Mouse (Mus musculus): ENCODE data around the gene Hmga1b. TPM values are rescaled to one million over a fixed set of nuclear protein-coding genes. Genes with fewer than 3 reads are reported as not detected.
"Not testable (repeated sequence)": the region's sequence is repeated elsewhere in the genome, so short reads cannot be mapped to it uniquely, and the experiment has no call there.

The Hmga1b gene
- 10 to 100 TPM; 20.8 to 24.1 TPM for total RNA-seq (2021)
- long read RNA-seq, experiment 1, transcript Hmga1b-201 (1 exons, 1,626 nt): major isoform, 9 of 9 reads
- long read RNA-seq, experiment 1, partial matches to known transcripts: 0 of 9 reads
- long read RNA-seq, experiment 1, other reads (novel, unspliced or antisense): 0 of 9 reads
- long read RNA-seq, experiment 2, transcript Hmga1b-201 (1 exons, 1,626 nt): major isoform, 11 of 11 reads
- long read RNA-seq, experiment 2, partial matches to known transcripts: 0 of 11 reads
- long read RNA-seq, experiment 2, other reads (novel, unspliced or antisense): 0 of 11 reads

- not testable (repeated sequence) for DNase-seq (ENCODE audit: low spot score in 2 of 2); H3K4me3 ChIP-seq; H3K27ac ChIP-seq
Observed at GRCm38 (mm10) chr11:120762672-120763041, at the start of gene Hmga1b. TSS of gene Hmga1b (plus strand) at chr11:120762794.

- peak; percentile 96 to 99 for DNase-seq (ENCODE audit: low spot score in 2 of 2)
- peak within 1 kb of the TSS; percentile 56 for H3K4me3 ChIP-seq
- TF ChIP-seq CTCF (conservative IDR thresholded peaks at IDR 0.05): no peak
- H3K27ac ChIP-seq: peak within 1 kb of the TSS; percentile 86
Observed at GRCm38 (mm10) chr11:120713580-120714518, 48.7 kb upstream of the Hmga1b start, which contains the start of the genes Cenpx and Lrrc45. TSS of gene Cenpx (minus strand) at chr11:120713738. TSS of gene Lrrc45 (plus strand) at chr11:120713925.

DNA sequence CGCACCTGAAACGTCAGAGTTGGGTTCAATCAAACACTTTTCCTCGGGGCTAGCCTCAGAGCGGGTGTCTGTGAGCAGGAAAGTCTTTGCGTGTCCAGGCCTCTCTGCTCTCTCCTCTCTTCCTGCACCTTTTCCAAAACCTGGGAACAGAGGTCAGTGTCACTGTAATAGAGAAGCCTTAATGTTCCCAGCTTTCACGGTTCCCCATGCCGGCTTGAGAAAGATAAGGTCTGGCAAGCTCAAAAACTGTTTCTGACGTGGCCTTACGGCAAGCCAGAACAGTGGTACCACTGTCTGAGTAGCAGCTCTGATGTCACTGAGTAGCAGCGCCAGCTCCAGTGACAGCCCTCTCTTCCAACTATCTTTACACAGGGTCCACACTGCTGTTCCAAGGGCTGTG is 48.0 kb upstream of the Hmga1b start:
- TF ChIP-seq CTCF (conservative IDR thresholded peaks at IDR 0.05): no peak
- H3K4me3 ChIP-seq: peak overlapping the region; percentile 56
- H3K27ac ChIP-seq: peak overlapping the region; percentile 86
- DNase-seq (ENCODE audit: low spot score in 2 of 2): no peak

DNA sequence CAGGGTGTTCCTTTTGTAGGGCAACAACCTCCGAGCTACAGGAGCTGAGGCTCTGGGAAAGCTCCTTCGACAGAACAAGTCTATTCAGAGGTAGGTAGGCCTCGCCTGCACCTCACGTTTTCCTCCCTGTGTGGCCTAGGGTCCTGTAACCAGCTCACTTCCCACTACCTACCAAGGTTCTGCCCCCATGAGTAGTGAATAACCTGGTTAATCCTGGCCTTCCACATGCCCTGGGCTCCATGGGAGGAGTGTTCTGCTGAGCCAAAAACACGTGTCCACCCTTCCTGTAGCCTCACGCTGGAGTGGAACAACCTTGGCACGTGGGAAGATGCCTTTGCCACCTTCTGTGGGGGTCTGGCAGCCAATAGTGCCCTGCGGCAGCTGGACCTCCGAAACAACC is 47.5 kb upstream of the Hmga1b start:
- DNase-seq (ENCODE audit: low spot score in 2 of 2): no peak
- H3K27ac ChIP-seq: no peak overlapping the region
- H3K4me3 ChIP-seq: no peak overlapping the region
- no peak for TF ChIP-seq CTCF (conservative IDR thresholded peaks at IDR 0.05)

DNA sequence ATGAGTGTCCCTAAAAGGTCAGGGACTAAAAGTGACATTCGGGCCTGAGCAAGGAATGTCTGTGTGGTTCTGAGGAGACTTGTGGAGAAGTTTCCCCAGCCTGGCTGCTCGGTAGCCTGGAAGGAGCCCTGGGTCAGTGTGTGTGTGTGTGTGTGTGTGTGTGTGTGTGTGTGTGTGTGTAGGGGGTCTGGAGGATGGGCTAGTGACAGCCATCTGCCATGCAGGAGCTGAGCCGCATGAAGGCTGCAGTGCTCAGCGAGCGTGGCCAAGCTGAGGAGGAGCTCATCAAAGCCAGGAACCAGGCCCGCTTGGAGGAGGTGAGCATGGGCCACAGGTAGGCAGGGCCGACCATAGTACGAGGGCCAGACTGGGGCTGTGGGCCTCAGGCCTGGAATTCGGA is 43.4 kb upstream of the Hmga1b start:
- Histone ChIP-seq H3K27ac (no peak overlapping the region), H3K4me3 (no peak overlapping the region)
- no peak for TF ChIP-seq CTCF (conservative IDR thresholded peaks at IDR 0.05)
- no peak for DNase-seq (ENCODE audit: low spot score in 2 of 2)

GRCm38 (mm10) chr11:120719841-120720376 is 42.7 kb upstream of the Hmga1b start:
- Histone ChIP-seq H3K4me3 (no peak overlapping the region), H3K27ac (no peak overlapping the region)
- no peak for DNase-seq (ENCODE audit: low spot score in 2 of 2)
- no peak for TF ChIP-seq CTCF (conservative IDR thresholded peaks at IDR 0.05)

DNA sequence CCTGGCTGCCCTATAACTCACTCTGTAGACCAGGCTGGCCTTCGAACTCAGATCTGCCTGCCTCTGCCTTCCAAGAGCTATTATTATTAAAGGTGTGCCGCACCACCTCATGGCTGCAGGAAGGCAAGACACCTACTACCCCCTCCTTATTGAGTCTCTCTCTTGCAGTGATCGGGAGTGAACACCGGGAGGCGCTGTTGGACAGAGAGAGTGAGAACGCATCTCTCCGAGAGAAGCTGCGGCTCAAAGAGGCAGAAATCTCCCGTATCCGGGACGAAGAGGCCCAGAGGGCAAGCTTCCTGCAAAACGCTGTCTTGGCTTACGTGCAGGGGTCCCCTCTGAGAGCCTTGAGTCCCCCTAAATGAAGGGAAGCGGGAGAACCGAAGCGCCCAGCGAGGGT is 42.1 kb upstream of the Hmga1b start:
- TF ChIP-seq CTCF (conservative IDR thresholded peaks at IDR 0.05): peak; percentile 90
- Histone ChIP-seq H3K27ac (no peak overlapping the region), H3K4me3 (peak overlapping the region; percentile 59)
- peak; percentile 90 to 96 for DNase-seq (ENCODE audit: low spot score in 2 of 2)

DNA sequence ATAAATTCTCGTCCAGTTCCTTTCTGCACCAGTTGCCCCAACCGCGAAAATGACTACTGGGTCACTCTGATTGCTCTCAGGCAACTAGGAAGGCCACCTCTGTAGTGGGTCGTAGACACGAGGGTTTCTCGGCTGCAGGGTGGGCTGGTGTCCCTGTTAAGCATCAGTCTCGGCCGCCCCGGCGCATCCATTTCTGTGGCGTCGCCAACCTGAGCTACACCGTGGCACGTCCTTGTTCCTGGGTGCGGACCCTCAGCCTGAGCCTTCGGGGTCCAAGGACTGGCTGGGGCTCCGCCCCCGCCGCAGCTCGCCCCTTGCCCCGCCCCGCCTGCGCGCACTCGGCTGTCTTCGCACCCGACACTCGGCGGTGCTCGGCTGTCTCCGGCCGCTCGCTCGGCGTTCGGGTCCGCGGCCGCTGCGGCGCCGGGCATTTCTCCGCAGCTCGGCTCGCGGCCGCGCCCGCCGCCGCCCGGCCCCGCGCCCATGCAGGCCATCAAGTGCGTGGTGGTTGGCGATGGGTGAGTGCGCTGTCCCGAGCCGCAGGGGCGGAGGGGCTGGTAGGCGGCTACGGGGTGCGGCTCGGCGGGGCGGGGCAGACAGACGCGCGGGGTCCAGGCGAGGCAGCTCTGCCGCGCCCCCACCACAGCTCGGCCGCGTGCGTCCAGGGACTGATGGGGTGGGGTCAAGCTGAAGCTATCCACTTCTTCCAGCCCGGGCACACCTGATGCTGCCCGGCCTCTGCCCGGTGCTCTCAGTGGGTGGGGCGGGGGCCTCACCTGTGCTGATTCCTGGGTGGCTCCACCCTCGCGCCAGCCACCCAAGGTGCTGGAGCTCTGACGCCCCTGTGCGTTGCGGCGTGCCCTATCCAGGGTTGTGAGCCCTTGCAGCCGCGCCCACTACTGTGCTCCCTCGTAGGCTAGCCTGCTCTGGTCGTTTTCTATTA is 41.2 kb upstream of the Hmga1b start, which contains the start of gene Rac3:
Rac3 (plus strand) TSS at position 347 of the 943 bp plus-strand sequence.
- peak within 1 kb of the TSS; percentile 72 for H3K27ac ChIP-seq
- DNase-seq (ENCODE audit: low spot score in 2 of 2): peak in 1 of 2 experiments; percentile 73
- no peak for TF ChIP-seq CTCF (conservative IDR thresholded peaks at IDR 0.05)
- peak within 1 kb of the TSS; percentile 59 for H3K4me3 ChIP-seq

DNA sequence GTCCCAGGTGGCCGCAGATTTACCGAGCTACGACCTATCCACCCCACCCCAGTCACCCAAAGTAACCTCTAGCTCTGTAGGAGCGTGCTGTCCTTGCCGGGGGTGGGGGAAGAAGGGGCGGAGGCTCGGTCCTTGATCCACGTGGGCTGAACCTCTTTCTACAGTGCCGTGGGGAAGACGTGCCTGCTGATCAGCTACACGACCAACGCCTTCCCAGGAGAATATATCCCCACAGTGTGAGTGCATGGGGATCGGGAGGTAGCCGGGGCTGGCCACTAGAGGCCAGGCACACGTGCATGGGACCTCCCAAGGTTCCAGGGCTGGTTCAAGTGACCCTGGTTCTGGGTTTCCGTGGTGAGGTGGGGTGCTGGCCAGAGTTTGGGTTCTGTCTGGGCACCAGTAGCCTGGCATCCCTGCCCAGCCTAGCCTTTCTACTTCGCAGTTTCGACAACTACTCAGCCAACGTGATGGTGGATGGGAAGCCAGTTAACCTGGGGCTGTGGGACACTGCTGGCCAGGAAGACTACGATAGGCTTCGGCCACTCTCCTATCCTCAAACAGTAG is 40.4 kb upstream of the Hmga1b start:
- DNase-seq (ENCODE audit: low spot score in 2 of 2): no peak
- no peak overlapping the region for H3K27ac ChIP-seq
- peak overlapping the region; percentile 59 for H3K4me3 ChIP-seq
- no peak for TF ChIP-seq CTCF (conservative IDR thresholded peaks at IDR 0.05)

DNA sequence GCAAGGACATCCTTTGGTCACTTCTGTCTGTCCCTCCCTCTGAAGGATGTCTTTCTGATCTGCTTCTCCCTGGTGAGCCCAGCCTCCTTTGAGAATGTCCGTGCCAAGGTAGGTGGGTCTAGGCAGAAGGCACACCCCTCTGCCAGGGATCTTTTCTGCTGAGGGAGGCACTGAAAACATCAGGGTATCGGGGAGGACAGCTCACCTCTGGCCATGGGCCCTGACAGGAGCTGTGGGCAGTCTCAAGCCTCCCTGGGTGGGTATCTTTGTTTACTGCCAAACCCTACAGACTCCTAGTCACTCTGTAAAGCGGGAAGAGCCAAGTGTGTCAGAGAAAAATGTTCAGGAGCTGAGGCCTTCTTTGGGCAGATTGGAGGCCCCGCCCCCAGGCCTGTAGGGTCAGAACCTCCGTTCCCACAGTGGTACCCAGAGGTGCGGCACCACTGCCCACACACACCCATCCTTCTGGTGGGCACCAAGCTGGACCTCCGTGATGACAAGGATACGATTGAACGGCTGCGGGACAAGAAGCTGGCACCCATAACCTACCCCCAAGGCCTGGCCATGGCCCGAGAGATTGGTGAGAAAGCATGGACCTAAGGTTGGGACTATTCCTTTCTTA is 39.7 kb upstream of the Hmga1b start:
- no peak for TF ChIP-seq CTCF (conservative IDR thresholded peaks at IDR 0.05)
- Histone ChIP-seq H3K4me3 (no peak overlapping the region), H3K27ac (no peak overlapping the region)
- no peak for DNase-seq (ENCODE audit: low spot score in 2 of 2)

- Histone ChIP-seq H3K27ac (no peak overlapping the region), H3K4me3 (no peak overlapping the region)
- no peak for TF ChIP-seq CTCF (conservative IDR thresholded peaks at IDR 0.05)
- DNase-seq (ENCODE audit: low spot score in 2 of 2): no peak
Observed at GRCm38 (mm10) chr11:120723509-120723908, 39.1 kb upstream of the Hmga1b start.

Data from layer of hippocampus, adult 2 months (tissue).